8 mouse cellular contexts compared by ENCODE assay signal in the genomic region with DNA sequence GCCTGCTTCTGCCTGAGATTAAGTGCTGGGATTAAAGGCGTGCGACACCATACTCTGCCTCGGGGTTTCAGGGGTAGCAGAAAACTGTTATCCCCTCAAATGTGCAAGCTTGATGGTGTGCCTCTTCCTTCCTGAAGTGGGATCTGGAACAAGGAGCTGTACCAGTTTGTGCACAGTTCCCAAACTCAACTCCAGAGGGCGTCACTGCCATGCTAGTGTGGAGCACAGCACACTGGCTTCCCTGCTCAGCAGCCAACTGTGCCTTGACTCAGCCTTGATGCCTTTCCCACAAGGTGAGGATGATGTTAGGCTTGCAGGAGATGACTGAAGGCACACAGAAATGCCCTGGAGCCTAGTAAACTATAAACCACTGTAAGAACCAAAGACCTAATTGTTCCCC. TPM values are rescaled to one million over a fixed set of nuclear protein-coding genes. Genes with fewer than 3 reads are reported as not detected.
DNase-seq lines count a peak whose midpoint lies in the region; ATAC-seq and TF ChIP-seq lines count a peak whose summit lies in the region.
"Had no signal": no experiment of that assay in that cellular context is flagged by ENCODE, and none has a peak within 500 bp of the region (broad histone marks: within the 10 kb centered on the region; RNA-seq: fewer than 3 reads in every experiment).

No protein-coding gene starts in this region.

- CTCF ChIA-PET in Patski (lab: Charles Lee): interaction anchor here (1.1 kb wide), 1 partner anchor 100 kb away, joined by 3 read pairs; no protein-coding TSS in a partner anchor

- no peak overlapping the region for H3K9ac ChIP-seq in kidney, embryonic 14.5 days (ENCODE audit: low read depth, low read length)
- no peak overlapping the region for H3K9ac ChIP-seq in forebrain, embryonic 11.5 days (ENCODE audit: low read length)
- H3K9ac ChIP-seq: embryonic facial prominence, embryonic 12.5 days had no signal

- WGBS in kidney, adult 2 months: 71% methylated on average over 4 of the region's 4 CpGs
- WGBS in kidney, embryonic 14.5 days: 68% methylated on average over 4 of the region's 4 CpGs
- WGBS in forebrain, embryonic 11.5 days: 65% methylated on average over 4 of the region's 4 CpGs

- POLR2A ChIA-PET in Patski (lab: Charles Lee): no interaction called here

- H3K27ac ChIP-seq in kidney, adult 2 months (ENCODE audit: insufficient read depth, low read depth, low read length): no peak overlapping the region
- no peak overlapping the region for H3K27ac ChIP-seq in kidney, embryonic 14.5 days (ENCODE audit: low read depth, low read length)
- no peak overlapping the region for H3K27ac ChIP-seq in forebrain, embryonic 11.5 days (ENCODE audit: low read depth, low read length)
- H3K27ac ChIP-seq: embryonic facial prominence, embryonic 12.5 days had no signal

- TF ChIP-seq CTCF in kidney, adult 2 months (conservative IDR thresholded peaks at IDR 0.05; ENCODE audit: insufficient read depth, insufficient read length, low read depth, low read length): peak; percentile 51
- peak; percentile 37 for TF ChIP-seq CTCF in Patski (IDR thresholded peaks at IDR 0.05)

- no peak for TF ChIP-seq POLR2A in kidney, adult 2 months (IDR thresholded peaks at IDR 0.05; ENCODE audit: low read depth, low read length)

- H3K9me3 ChIP-seq in kidney, embryonic 14.5 days (ENCODE audit: control insufficient read depth, low read length): no peaks in the 10 kb centered on the region
- no peaks in the 10 kb centered on the region; the same call in 1 of the 2 replicates for H3K9me3 ChIP-seq in forebrain, embryonic 11.5 days (ENCODE audit: control insufficient read depth, low read length)
- H3K9me3 ChIP-seq: embryonic facial prominence, embryonic 12.5 days had no signal

- in situ Hi-C loops in Patski (cut with MboI; ENCODE audit: low pct_unique_long_range_greater_than_20kb): no loop called here

- H3K36me3 ChIP-seq in kidney, adult 2 months (ENCODE audit: control insufficient read depth, insufficient read depth, low read length): no peaks in the 10 kb centered on the region
- no peaks in the 10 kb centered on the region for H3K36me3 ChIP-seq in kidney, embryonic 14.5 days (ENCODE audit: control insufficient read depth, insufficient read depth, low read length)
- H3K36me3 ChIP-seq in forebrain, embryonic 11.5 days (ENCODE audit: control insufficient read depth, insufficient read depth, low read length): no peaks in the 10 kb centered on the region
- H3K36me3 ChIP-seq: embryonic facial prominence, embryonic 12.5 days had no signal

- H3K4me2 ChIP-seq in kidney, embryonic 14.5 days (replicated peaks; ENCODE audit: low read depth, low read length): no peak overlapping the region
- no peak overlapping the region for H3K4me2 ChIP-seq in forebrain, embryonic 11.5 days (ENCODE audit: low read depth, low read length, severe bottlenecking)
- H3K4me2 ChIP-seq: embryonic facial prominence, embryonic 12.5 days had no signal

- no peak for DNase-seq in kidney, adult 2 months
- DNase-seq in Patski (ENCODE audit: low read depth, low spot score): no peak
- DNase-seq in retina, postnatal 1 day: peak; percentile 53
- DNase-seq in c-Kit-positive CD71-positive TER-119-positive erythroid progenitor cells, embryonic 14.5 days (ENCODE audit: low spot score): no peak
- no peak for DNase-seq in forebrain, embryonic 11.5 days (ENCODE audit: low spot score)

- no peak overlapping the region for H3K4me3 ChIP-seq in kidney, adult 2 months (ENCODE audit: insufficient read depth, low read depth, low read length)
- no peak overlapping the region for H3K4me3 ChIP-seq in kidney, embryonic 14.5 days (ENCODE audit: low read length)
- H3K4me3 ChIP-seq in forebrain, embryonic 11.5 days (ENCODE audit: low read depth, low read length): no peak overlapping the region
- H3K4me3 ChIP-seq: embryonic facial prominence, embryonic 12.5 days had no signal

- no peaks in the 10 kb centered on the region for H3K4me1 ChIP-seq in kidney, adult 2 months (ENCODE audit: control insufficient read depth, insufficient read depth, low read length)
- H3K4me1 ChIP-seq in kidney, embryonic 14.5 days (ENCODE audit: control insufficient read depth, insufficient read depth, low read length): no peaks in the 10 kb centered on the region
- no peaks in the 10 kb centered on the region for H3K4me1 ChIP-seq in forebrain, embryonic 11.5 days (replicated peaks; ENCODE audit: control insufficient read depth, insufficient read depth, low read length)
- H3K4me1 ChIP-seq: embryonic facial prominence, embryonic 12.5 days had no signal

- ATAC-seq in kidney, embryonic 14.5 days (ENCODE audit: low FRiP score, low TSS enrichment): no peak
- ATAC-seq in Patski: no peak
- ATAC-seq in frontal cortex, adult (ENCODE audit: low TSS enrichment): peak; percentile 64
- ATAC-seq in forebrain, embryonic 11.5 days (replicated peaks; ENCODE audit: low FRiP score): no peak

- H3K27me3 ChIP-seq in kidney, adult 2 months (replicated peaks; ENCODE audit: control insufficient read depth, insufficient read depth, low read length): no peaks in the 10 kb centered on the region
- H3K27me3 ChIP-seq in kidney, embryonic 14.5 days (ENCODE audit: control insufficient read depth, insufficient read depth, low read length): no peaks in the 10 kb centered on the region
- H3K27me3 ChIP-seq in Patski: no peaks in the 10 kb centered on the region
- no peaks in the 10 kb centered on the region for H3K27me3 ChIP-seq in forebrain, embryonic 11.5 days (ENCODE audit: control insufficient read depth, insufficient read depth, low read length)
- H3K27me3 ChIP-seq: embryonic facial prominence, embryonic 12.5 days had no signal

RNA-seq across cellular contexts. Expression of a gene that starts 1.9 kb away (rescaled TPM):
- 0.03 and 0.08 TPM in 2 replicates for polyA plus RNA-seq in kidney, adult 2 months (2012; rRNA removed)
- polyA plus RNA-seq in kidney, embryonic 14.5 days (2014; fragmentation: Nextera tagmentation; extraction: Ambion mirVana): not detected in 2 replicates
- polyA plus RNA-seq in Patski (2021): 0.05 TPM
- polyA plus RNA-seq in forebrain, embryonic 11.5 days (2014; fragmentation: Nextera tagmentation; extraction: Ambion mirVana): 0.15 and 0.19 TPM in 2 replicates
